ENCODE assay signal across 14 mouse cellular contexts in genomic region chr17:8343416-8343815, GRCm38 (mm10). TPM values are rescaled to one million over a fixed set of nuclear protein-coding genes. Genes with fewer than 3 reads are reported as not detected.
DNase-seq lines count a peak whose midpoint lies in the region; ATAC-seq and TF ChIP-seq lines count a peak whose summit lies in the region.
"Had no signal": no experiment of that assay in that cellular context is flagged by ENCODE, and none has a peak within 500 bp of the region (broad histone marks: within the 10 kb centered on the region; RNA-seq: fewer than 3 reads in every experiment).

No protein-coding gene starts in this region.

- H3K36me3 ChIP-seq in heart, embryonic 12.5 days, result no peaks in the 10 kb centered on the region
- H3K36me3 ChIP-seq: embryonic facial prominence, embryonic 10.5 days; heart, embryonic 13.5 days; intestine, embryonic 15.5 days; liver, embryonic 13.5 days had no signal

- ATAC-seq in heart, embryonic 12.5 days (ENCODE audit: insufficient number of reproducible peaks, low FRiP score), result no peak
- ATAC-seq: intestine, embryonic 15.5 days had no signal

- H3K9me3 ChIP-seq in heart, embryonic 12.5 days (replicated peaks), result 0 out of 2 replicates have a peak, but pooled peaks cover 3% of the 10 kb centered on the region
- H3K9me3 ChIP-seq: embryonic facial prominence, embryonic 10.5 days; heart, embryonic 13.5 days; intestine, embryonic 15.5 days; liver, embryonic 13.5 days had no signal

- no peak for TF ChIP-seq CTCF in layer of hippocampus, adult 2 months (conservative IDR thresholded peaks at IDR 0.05)
- no peak for TF ChIP-seq CTCF in brain, embryonic 14.5 days (IDR thresholded peaks at IDR 0.05; ENCODE audit: borderline replicate concordance, extremely low read depth, insufficient read depth, insufficient read length)

- no peak overlapping the region for H3K4me2 ChIP-seq in heart, embryonic 12.5 days
- H3K4me2 ChIP-seq: heart, embryonic 13.5 days; intestine, embryonic 15.5 days; liver, embryonic 13.5 days had no signal

- peaks cover 16% of the 10 kb centered on the region for H3K4me1 ChIP-seq in heart, embryonic 12.5 days (replicated peaks)

- TF ChIP-seq POLR2A in brain, embryonic 14.5 days (IDR thresholded peaks at IDR 0.05; ENCODE audit: borderline replicate concordance, extremely low read depth, insufficient read depth, insufficient read length, poor library complexity, severe bottlenecking), result no peak

- H3K9ac ChIP-seq in heart, embryonic 12.5 days, result no peak overlapping the region
- H3K9ac ChIP-seq: heart, embryonic 13.5 days; intestine, embryonic 15.5 days; liver, embryonic 13.5 days had no signal

- H3K27me3 ChIP-seq in heart, embryonic 12.5 days (replicated peaks), result peaks cover 61% of the 10 kb centered on the region

- H3K27ac ChIP-seq in heart, embryonic 12.5 days (ENCODE audit: poor library complexity, severe bottlenecking), result no peak overlapping the region
- peak overlapping the region; percentile 89; the same call in 1 of the 2 replicates for H3K27ac ChIP-seq in layer of hippocampus, adult 2 months
- H3K27ac ChIP-seq: embryonic facial prominence, embryonic 10.5 days; heart, embryonic 13.5 days; intestine, embryonic 15.5 days; liver, embryonic 13.5 days; macrophage had no signal

- no peak overlapping the region for H3K4me3 ChIP-seq in heart, embryonic 12.5 days
- no peak overlapping the region for H3K4me3 ChIP-seq in layer of hippocampus, adult 2 months
- H3K4me3 ChIP-seq: embryonic facial prominence, embryonic 10.5 days; heart, embryonic 13.5 days; intestine, embryonic 15.5 days; liver, embryonic 13.5 days had no signal

- peak; percentile 7 to 12 for DNase-seq in heart, adult 18-20 months
- DNase-seq in layer of hippocampus, adult 2 months (ENCODE audit: low spot score in 2 of 2), result no peak
- DNase-seq in layer of hippocampus, adult 9-10 months (ENCODE audit: low spot score), result no peak
- DNase-seq in brain, embryonic 14.5 days (ENCODE audit: low read depth), result peak; percentile 34
- DNase-seq in kidney, postnatal 25 days, result peak; percentile 62 to 77
- DNase-seq in testis, postnatal 14 days (ENCODE audit: low spot score), result no peak
- no peak for DNase-seq in left cerebral cortex, adult 9 months (ENCODE audit: low spot score in 2 of 2)
- DNase-seq: gastrocnemius, postnatal 10 days; liver, embryonic 13.5 days had no signal

- 81% methylated on average over 6 of the region's 6 CpGs for WGBS in heart, embryonic 12.5 days

RNA-seq across cellular contexts. Expression of gene Prr18, which starts 6.2 kb away (rescaled TPM):
- total RNA-seq in heart, adult 18-20 months (2021), result under 1 TPM; 0.25 to 0.26 TPM
- polyA plus RNA-seq in heart, embryonic 12.5 days (2016; fragmentation: Nextera tagmentation; extraction: Ambion mirVana), result 0.10 and 0.14 TPM in 2 replicates
- total RNA-seq in layer of hippocampus, adult 2 months (2021), result 10 to 100 TPM; 18.0 to 19.3 TPM
- polyA plus RNA-seq in brain, embryonic 14.5 days (2012; rRNA removed), result 21.3 and 29.3 TPM in 2 replicates

RNA-seq across cellular contexts. Expression of gene T2, which starts 12.4 kb away (rescaled TPM):
- total RNA-seq in heart, adult 18-20 months (2021), result under 1 TPM; 0.59 to 0.65 TPM
- 1.0 and 1.1 TPM in 2 replicates for polyA plus RNA-seq in heart, embryonic 12.5 days (2016; fragmentation: Nextera tagmentation; extraction: Ambion mirVana)
- total RNA-seq in layer of hippocampus, adult 2 months (2021), result under 1 TPM; 0.37 to 0.97 TPM
- 0.81 and 1.4 TPM in 2 replicates for polyA plus RNA-seq in brain, embryonic 14.5 days (2012; rRNA removed)
- total RNA-seq: gastrocnemius, postnatal 10 days had no signal
- polyA plus RNA-seq: macrophage had no signal

RNA-seq across cellular contexts. Expression of gene Sft2d1, which starts 32.5 kb away (rescaled TPM):
- 10 to 100 TPM; 16.4 to 17.8 TPM for total RNA-seq in heart, adult 18-20 months (2021)
- polyA plus RNA-seq in heart, embryonic 12.5 days (2016; fragmentation: Nextera tagmentation; extraction: Ambion mirVana), result 69.6 and 73.6 TPM in 2 replicates
- 10 to 100 TPM; 48.4 to 61.5 TPM for total RNA-seq in layer of hippocampus, adult 2 months (2021)
- 156 and 229 TPM in 2 replicates for polyA plus RNA-seq in brain, embryonic 14.5 days (2012; rRNA removed)

Comparison
In these comparisons a context has a peak if more than half of its experiments do, and no peak if none do; other contexts are left out.
1. DNase-seq: peak in heart, adult 18-20 months (2 of 2), brain, embryonic 14.5 days (single experiment) and kidney, postnatal 25 days (2 of 2); none in layer of hippocampus, adult 2 months (0 of 2), layer of hippocampus, adult 9-10 months (single experiment), testis, postnatal 14 days (single experiment) and left cerebral cortex, adult 9 months (0 of 2).
2. RNA of gene Prr18, which starts 6.2 kb away (total RNA-seq): 18.0 to 19.3 TPM in layer of hippocampus, adult 2 months; 0.25 to 0.26 TPM in heart, adult 18-20 months; every median in the first group is over 10 times any median in the second.